Mouse (Mus musculus): ENCODE results near the gene Snx5.

The Snx5 gene

DNA sequence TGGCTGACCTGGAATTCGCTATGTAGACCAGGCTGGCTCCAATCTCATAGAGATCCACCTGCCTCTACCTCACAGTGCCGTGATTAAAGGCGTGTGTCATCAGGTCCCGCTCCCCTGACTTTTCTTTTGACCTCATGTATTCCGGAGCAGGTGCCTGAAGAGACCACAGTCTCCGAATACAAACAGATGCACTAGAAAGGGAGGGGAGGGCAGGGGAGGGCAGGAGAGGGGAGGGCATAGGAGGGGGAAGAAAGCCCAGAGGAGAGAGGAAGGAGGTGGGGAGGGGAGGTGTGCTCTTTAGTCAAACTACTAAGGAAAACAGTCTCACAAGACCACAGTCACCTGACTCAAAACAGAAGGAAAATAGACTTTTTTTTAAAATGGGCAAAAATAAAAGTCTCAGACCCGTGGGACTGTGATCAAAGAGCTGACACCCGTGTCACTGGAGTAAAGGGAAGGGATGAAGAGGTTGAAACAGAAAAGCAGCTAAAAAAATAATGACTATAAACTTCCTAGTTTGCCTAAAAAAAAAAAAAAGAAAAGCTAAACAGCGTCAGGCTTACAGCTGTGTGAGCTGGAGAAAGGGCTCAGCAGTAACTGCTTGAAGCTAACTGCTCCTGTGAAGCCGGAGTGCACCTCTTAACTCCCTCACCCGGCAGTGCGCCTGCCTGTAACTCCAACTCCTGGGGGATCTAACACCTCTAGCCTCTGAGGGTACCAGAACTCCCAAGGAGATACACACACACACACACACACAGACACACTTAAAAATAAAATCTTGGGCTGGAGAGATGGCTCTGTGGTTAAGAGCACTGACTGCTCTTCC, 42.0 kb downstream of the Snx5 start:
- no peak for DNase-seq (ENCODE audit: low read depth, low spot score)

DNA sequence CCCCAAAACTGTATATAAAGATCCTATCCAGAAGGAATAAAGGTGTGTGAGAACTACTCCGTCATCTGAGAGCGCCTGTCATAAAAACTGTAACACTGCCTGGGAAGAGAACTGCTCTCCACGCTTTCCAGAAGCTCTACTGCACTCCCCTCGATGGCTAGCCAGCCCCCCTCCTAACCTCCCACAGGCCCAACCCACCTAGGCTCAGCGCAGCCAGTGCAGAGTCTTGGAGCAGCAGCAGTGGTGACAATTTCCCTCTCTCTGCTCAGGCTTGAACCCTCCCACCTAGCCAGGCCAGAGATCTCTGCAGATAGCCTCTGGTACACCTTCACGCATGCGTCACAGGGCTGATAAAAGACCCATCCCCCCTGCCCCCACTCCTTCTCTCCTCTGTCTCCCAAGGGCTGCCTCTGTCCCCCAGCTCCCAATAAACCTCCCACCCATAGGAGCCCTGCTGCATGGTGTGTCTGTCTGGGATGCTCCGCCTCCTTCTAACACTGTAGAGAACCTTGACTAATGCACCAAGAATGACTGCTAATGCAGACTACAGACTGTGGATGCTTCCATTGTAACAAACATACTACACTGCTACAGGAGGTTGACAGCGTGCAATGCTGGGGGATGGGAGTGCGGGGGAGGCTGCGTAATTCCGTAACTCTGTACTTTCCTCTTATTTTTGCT, 43.7 kb downstream of the Snx5 start:
- DNase-seq (ENCODE audit: low read depth, low spot score) = no peak

DNA sequence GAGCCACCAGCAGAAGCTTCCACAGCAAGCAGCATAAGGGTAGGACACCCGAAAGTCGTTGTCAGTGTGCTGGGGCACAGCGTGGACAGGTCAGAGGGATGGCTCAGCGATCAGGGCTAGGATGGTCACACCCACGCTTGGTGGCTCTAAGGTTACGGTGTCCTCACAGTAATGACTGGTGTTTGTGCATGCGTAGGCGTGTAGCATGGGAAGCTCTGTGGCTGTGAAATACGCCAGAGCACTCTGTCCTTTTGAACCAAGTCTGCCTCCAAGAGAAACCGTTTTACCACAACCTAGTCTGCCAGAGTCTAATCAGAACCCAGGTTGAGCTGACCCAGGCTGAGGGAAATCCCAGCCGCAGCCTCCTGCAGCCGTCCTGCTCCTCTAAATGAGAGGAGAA, 46.4 kb downstream of the Snx5 start:
- no peak for DNase-seq (ENCODE audit: low read depth, low spot score)

DNA sequence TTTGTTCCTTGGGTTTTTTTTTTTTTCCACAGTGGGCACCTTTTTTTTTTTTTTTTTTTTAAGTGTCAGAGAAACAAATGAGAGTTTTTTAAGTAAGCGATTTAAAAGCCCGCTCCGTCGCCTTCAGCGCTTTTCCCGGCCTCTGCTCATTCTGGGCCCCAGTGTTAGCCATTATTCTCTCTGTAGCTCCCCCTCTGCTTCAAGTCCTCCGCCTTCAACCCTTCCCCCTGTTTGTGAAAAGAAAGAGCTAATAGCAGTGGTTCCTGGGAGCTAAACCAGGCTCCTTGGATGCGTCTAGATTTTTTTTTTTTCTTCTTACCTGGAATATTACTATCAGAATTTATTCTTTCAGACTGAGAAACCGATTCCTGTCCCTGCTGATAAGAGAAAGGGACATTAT, 55.1 kb downstream of the Snx5 start:
- DNase-seq (ENCODE audit: low read depth, low spot score) = no peak

DNA sequence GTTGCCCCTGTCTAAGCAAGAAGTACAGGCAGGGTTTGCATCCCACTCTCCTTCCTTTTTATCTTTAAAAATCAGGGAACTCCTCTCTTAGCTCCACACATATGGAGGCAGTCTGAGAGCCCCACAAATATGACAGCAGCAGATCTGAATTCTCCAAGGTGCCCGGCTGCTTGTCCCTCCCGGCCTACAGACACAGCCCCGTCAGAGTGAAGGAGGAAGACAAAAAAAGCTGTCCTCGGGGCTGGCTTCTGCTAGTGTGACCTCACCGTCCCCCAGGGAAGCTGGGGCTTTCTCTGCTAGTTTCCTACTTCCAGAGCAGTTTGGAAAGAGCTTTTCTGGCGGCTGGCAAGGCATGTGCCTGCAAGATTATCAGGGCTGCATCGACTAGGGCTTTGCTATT, 55.5 kb downstream of the Snx5 start:
- DNase-seq (ENCODE audit: low read depth, low spot score) = no peak

DNA sequence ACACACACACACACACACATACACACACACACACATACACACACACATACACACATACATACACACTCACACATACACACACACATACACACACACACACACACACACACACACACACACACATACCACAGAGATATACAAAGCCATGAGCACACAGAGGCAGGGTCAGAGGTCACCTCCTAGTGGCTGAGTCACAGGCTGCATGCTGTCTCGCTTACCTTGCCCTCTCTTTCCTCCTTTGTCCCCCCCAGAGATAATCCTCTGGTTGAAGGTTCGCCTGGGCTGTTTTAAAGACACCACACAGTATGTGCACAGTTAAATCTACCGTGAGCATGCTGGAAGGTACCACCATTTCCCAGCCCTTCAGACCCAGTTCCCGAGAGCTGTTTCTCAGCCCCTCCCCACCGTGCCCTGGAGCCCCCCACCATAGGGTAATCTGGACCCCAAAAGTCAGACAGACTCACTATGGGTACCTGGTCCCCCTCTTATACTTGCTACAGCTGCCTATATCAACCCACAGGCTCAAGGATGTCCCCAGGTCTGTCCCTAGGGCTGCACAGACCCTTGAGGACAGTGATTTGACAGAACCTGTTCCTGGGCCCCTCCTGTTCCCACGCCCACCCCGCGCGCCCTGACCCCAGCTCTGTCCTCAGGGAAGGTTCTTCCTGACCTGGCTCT, 56.1 kb downstream of the Snx5 start:
- DNase-seq (ENCODE audit: low read depth, low spot score) = no peak

DNA sequence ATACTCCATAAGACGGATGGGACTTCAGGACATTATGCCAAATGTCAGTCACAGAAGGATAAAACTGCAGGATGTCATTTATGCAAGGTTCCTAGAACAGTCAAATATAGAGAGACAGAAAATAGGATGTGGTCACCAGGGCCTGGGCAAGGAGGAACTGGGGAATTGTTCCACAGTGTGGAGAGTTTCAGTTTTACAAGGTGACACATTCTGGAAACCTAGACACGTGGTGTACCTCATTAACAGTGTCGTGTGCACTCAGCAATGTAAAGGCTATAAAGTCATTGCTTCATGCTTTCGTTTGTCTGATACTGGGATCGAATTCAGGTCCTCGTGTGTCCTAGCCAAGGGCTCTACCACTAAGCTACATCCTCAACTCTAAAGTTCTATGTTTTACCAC, 56.9 kb downstream of the Snx5 start:
- DNase-seq (ENCODE audit: low read depth, low spot score) = no peak

DNA sequence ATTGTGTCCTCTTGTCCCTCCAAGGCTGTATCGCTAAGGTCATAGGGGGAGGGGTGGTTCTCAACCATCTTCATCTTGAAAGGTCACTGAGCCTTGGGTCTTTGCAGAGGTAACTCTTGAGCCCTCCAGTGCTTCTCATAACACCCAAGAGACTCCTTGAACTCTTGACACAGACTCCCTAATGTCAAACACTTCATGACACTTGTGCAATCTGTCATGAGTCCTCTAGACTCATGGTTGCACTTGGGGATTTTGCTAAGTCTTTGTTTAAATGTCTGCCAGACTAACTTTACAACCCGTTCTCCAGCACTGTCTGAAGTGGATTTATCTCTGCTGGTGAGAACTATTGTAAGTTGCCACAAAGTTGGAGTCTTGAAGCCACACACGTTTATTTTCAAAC, 61.3 kb downstream of the Snx5 start:
- DNase-seq (ENCODE audit: low read depth, low spot score) = no peak

DNA sequence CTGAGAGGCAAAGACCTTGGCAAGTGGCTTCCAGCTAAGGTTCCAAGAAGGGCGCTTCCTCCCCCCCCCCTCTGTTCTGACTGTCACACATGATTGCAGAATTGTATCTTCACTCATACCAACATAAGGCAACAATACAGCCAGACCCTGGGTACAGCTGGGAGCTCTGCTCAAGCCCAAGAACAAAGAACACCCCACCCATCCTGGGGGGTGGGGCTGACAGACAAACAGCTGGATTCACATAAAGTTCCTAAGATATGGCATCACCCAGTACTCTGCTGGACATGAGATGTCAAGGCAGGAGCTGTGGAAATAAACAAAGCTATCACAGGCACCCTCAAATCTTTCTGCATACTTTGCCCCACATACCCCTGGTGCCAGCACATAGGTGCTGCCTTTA, 63.3 kb downstream of the Snx5 start:
- DNase-seq (ENCODE audit: low read depth, low spot score) = no peak

DNA sequence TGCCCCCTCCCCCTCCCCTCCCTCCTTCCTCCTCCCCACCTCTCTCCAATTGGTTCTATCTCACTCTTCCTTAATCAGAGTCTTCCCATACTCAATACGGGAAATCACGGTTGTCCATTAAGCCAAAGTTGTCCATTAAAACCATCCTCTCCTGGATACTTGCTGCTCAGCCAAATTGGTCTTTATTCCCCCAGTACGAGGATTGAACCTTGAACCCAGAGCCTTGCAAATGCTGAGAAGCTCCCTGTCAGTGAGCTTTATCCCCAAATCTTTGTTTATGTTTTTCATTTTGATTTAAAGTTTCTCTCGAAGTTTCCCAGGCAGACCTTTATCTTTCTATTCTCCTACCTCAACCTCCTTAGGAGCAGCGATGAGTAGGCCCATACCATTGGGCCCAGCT, 67.7 kb downstream of the Snx5 start:
- no peak for DNase-seq (ENCODE audit: low read depth, low spot score)

DNA sequence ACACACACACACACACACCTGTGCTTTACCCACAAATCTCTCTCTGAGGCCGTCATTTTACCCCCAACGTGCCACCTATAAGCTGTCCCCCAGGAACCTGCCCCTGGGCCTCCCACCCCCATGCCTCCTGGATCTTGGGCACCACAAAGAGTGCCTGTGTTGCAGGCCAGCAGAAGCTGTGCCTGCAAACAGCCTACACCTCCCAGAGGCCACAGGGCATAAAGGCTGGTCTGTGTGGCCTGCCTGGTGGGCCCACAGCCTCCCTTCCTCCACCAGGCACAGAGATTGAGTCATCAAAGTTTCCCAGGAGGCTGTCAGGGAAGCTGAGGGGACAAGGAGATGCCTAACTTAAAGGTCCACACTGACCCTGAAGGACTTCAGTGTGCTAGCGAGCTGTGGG, 68.1 kb downstream of the Snx5 start:
- DNase-seq (ENCODE audit: low read depth, low spot score) = no peak

DNA sequence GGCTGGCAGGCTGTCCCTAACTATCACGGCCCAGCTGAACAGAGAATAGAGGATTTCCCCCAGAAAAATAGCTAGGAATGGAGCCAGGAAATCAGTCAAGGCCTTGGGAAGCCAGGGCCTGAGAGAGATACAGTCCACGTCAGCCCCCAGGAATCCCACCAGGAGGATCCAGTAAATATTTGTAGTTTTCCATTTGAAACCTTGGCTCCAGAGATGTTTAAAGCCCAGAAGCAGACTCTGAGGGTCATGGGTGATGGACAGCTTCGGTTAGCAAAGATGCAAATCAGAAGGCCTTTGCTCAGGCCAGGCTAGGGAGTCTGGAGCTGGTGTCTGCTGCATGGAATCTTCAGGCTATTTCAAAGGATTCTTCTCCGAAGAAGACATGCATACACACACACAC, 68.6 kb downstream of the Snx5 start:
- no peak for DNase-seq (ENCODE audit: low read depth, low spot score)
